Mouse (Mus musculus): ENCODE data around the gene 1700057G04Rik. TPM values are rescaled to one million over a fixed set of nuclear protein-coding genes. Genes with fewer than 3 reads are reported as not detected.

The 1700057G04Rik gene
- total RNA-seq (2015; ENCODE audit: low replicate concordance) (not detected in 2 replicates), total RNA-seq (2017; ENCODE audit: low replicate concordance) (not detected in 2 replicates)

DNA sequence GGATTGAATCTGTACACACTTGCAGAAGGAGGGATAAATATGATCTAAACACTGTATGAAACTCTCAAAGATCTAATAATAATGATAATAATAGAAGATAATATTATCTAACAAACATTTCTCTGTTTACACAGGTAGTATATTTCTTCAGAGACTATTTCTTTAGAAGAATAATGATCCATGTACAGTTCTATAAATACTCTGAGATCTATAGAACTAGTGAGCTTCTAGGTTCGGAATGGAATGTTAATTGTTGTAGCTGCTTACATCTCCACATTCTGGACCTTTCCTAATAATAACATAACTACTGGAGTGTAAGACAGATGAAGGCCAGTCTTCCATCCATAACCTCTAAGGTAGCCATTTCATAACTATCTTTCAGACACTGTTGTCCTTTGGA lies at the start of gene 1700057G04Rik:
TSS of gene 1700057G04Rik (plus strand) at position 301 of the 400 bp plus-strand sequence.
- no peak for ATAC-seq (replicated peaks; ENCODE audit: low FRiP score, poor library complexity, severe bottlenecking)

DNA sequence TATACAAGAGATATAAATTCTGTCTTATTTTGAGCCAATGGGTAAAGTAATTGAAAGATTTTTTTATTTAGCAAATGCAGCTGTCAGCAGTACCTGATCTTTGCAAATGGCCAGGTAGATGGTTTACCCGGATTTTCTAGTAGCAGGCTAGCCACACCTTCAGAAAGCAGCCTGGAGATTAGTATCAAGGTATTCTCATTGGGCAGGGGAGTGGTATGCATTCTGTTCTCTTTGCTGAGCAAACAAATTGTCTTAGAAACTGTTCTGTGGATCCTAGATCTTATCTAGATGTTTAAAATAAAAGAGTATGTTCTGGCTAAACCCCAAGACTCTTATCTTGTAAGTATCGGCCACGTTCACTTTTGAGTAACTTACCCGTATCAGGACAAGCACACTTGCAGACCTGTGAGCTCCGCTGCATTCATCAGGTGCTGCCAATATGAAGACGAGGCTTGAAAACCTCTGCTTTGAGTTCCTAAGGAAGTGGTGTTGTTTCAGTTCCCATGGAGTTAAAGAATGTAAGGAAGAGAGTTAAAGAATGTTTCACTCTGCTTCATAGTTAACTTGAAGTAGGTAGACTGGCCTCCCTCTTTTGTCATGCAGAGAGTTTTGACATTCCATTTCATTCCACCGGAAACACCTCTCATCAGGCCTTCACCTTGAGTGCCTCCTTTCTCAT lies 48.6 kb upstream of the 1700057G04Rik start:
- ATAC-seq (replicated peaks; ENCODE audit: low FRiP score, poor library complexity, severe bottlenecking): no peak

DNA sequence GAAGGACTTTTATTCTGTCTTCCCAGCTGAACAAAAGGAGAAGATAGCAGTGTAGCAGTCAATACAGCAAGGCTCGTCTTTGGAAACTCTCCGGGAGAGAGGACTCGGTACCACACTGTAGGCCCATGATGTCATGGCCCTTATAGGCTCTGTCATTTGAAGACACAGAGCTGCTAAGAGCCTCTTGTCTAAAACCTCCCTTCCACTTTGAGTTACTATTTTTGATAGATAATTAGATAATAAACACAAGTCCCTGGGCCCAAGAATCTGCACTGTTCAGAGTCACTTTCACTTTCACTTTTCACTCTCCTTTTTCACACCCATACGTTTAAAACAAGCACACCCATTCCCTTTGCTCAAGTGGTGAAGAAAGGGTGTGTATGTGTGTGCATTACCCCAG lies 43.5 kb upstream of the 1700057G04Rik start:
- peak; percentile 76 for ATAC-seq (replicated peaks; ENCODE audit: low FRiP score, poor library complexity, severe bottlenecking)

DNA sequence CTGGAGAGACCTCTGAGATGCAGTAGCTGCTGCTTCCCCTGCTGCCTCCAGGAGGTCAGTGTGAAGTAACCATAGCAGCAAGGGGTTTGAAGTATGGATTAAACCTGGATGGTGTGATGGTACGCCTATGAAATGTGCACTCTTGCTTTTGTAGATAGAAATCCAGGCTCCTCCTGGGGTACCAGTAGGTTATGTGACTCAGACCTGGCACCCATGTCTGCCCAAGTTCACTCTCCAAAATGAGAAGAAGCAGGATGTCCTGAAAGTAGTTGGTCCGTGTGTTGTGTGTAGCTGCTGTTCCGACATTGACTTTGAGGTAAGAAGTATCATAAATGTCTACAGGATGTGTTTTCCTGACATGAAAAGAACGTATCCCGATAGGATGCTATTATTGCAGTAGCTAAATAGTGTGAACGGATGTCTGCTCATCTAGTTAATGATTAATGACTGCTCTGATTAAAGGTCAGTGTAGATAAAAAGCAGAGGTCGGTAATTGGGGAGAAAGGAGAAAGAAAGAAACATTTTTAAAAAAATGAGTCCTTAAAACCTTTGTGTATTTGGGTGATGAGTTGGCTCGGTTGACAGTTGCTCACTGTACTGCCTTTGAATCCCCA lies 42.5 kb upstream of the 1700057G04Rik start:
- peak; percentile 43 for ATAC-seq (replicated peaks; ENCODE audit: low FRiP score, poor library complexity, severe bottlenecking)

DNA sequence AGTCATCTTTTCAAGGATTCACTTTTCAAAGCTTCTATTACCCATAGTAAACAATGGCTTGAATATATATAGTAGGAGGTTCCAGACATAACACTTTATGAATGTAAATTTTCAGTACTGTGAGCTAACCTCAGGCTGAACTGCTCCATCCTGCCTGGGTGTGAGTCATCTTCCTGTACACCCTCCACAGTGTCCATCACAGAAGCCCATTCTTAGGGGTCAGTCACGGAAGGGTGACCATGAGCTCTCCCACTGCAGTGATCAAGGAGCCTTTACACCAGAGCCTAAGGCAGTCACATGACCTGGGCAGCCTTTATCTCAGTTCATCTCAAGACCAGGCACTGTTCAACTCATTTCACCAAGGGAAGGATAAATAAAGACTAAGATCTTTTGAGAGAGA lies 41.4 kb upstream of the 1700057G04Rik start:
- no peak for ATAC-seq (replicated peaks; ENCODE audit: low FRiP score, poor library complexity, severe bottlenecking)

DNA sequence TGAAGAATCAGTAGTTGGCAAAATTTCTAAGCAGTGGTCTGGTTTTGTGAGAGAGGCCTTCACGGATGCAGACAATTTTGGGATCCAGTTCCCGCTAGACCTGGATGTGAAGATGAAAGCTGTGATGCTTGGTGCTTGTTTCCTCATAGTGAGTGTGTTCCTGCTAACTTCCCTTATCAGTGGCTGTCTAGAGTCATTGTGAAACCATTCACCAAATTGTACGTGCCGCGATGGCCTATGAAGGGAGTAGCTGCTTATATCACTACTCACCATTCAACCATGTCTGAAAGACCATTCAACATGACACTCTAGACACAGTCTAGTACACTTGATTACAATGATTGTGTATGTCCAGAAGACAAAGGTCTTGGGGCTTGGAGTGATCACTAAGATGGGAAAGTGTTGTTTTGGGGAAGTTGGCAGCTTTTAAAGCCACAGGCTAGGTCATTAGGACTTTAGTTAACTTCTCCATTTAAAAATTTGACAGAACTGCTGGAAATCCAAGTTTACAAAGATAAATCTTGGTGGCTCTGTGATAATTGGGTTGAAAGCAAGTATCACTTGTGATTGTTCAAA lies 39.3 kb upstream of the 1700057G04Rik start:
- no peak for ATAC-seq (replicated peaks; ENCODE audit: low FRiP score, poor library complexity, severe bottlenecking)

DNA sequence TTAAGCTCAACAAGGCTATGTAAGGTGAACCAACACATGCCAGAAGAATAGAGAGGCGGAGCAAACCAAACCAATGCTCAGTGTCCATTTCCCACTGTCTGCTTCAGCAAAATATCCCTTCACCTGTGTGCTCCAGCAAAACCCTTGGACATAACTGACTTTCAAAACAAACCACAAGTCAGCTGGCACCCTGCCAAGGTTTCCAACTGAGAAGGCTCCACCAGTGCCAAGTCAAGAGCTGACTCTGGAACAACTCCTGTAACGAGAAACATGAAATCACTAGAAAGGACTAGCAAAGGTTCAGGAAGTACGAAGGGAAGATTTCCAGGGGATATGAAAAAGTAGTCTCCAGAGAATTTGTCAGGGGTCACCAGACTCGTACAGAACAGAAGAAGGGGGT lies 38.2 kb upstream of the 1700057G04Rik start:
- no peak for ATAC-seq (replicated peaks; ENCODE audit: low FRiP score, poor library complexity, severe bottlenecking)

DNA sequence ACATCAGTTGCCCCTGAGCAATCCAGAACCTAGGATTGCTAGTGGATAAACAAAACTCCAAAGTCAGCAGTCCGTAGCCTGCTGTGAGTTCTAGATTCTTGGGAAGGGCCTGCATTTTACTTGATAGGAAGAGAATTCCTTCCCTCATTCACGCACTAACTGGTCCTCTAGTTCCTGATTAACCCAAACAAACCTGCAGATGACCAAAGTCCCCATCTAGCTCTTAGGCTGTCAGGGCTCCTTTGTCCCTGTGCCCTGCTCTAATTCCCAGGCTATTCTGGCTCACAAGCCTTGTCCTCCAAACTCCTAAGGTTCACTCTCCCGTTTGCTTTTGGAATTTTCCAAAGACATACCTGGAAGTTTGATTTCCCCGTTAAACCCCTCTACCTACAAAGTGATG lies 36.5 kb upstream of the 1700057G04Rik start:
- ATAC-seq (replicated peaks; ENCODE audit: low FRiP score, poor library complexity, severe bottlenecking): no peak

DNA sequence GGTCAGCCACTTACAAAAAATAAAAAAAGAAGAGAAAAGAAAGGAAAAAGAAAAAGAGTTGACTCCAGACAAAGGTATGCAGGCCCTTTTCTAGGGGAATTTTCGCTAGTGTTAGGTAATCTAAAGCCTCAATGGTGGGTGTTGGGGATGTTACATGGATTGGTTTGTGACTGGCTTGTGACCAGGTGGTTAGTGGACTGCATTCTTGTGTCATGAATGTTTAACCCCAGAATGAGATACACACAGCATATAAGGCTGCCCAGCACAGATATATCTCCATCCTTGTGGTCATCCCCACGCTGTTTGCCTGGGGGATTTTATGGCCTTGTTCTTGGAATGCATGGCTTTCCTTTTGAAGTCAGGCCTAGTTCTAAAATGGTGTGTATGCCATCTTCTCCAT lies 35.9 kb upstream of the 1700057G04Rik start:
- no peak for ATAC-seq (replicated peaks; ENCODE audit: low FRiP score, poor library complexity, severe bottlenecking)

DNA sequence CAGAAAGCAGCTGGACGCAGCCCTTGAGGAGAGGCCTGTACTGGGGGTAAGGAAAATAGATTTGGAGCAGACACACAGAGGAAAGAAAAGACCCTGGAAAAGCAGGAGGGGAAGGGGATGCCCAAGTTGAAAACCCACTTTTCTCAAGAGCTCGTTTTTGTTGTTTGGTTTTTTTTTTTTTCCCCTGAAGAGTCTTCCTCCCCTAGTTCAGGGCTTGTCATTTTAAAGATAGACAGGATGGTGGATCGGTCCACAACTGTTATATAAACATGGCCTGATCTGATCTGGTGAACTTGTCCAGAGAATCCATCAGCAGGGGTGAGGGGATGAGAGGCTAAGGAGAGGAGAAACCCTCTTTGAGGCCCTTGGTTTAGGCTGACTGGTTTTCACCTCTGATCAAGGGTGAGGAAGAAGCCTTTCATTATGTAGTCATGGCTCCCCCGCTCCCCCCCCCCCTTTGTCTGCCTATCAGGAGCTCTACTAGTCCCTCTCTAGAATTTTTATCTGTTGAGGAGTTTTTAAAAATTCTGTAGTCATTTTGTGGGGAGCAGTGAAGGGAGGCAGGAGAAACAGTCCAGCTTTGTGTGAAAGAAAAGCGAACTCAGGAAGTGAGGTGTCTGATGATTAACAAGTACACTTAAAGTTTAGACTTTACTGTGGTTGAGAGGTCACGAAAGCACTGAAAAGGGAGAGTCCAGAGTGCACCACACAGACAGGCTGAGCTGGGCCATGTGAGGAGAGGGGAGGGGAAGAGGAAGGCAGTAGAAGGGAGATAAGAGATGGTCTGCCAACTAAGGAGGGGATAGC lies 35.0 kb upstream of the 1700057G04Rik start:
- peak; percentile 43; the same call in 1 of the 2 replicates for ATAC-seq (replicated peaks; ENCODE audit: low FRiP score, poor library complexity, severe bottlenecking)

DNA sequence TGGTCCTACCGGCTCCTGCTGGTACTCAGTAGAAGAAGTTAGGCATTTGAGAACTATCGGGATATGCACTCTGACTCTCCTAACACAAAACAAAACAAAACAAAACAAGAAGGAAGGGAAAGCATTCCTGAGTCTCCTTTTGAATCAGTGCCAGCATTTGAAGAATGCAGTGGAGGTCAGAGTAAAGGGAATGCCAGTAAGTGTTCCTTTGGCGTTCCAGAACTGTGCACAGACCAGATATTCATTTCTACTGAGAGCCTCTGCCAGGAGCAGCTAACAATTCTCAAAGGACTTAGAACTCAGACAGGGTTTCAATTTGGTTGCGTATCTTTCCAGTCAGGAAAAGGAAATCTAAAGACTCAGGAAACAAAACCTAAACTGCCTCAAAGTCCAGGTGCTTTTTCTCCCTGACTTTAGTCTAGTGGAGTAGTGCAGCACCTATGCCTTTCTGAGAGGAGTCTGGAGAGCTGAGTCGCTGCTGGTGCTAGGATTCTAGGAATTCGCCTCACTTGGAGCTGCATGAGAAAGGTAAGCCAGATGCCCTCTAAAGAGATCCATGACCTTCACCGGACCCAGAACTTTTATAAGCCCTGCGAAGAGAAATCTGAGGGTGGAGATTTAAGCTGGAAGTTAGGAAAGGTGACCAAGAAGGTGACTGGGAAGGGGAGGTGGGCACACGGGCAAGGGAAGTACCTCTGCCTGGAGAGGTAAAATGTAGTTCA lies 33.5 kb upstream of the 1700057G04Rik start, which contains the start of gene Plscr2:
TSS of gene Plscr2 (plus strand) at position 117 of the 722 bp plus-strand sequence.
- ATAC-seq (replicated peaks; ENCODE audit: low FRiP score, poor library complexity, severe bottlenecking): 0 out of 2 replicates have a peak, but pooled peaks have one; percentile 2

DNA sequence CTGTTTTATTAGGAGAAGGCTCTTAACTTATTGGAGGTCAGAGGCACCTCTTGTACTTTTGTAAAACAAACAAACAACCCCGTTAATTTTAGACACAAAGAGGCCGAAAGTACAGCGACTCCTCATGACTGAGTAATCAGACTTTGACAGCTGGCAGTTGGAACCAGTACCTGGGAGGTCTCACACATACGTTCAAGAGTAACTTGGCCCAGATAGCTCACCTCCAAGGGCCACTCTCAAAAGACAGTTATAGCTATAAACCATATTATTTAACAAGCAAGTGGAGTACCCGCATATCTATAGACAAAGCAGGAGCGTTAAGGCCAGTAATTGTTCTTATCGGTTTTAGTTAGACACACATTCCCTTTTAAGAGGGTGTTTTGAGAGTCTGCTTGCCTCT lies 32.8 kb upstream of the 1700057G04Rik start:
- peak; percentile 58 for ATAC-seq (replicated peaks; ENCODE audit: low FRiP score, poor library complexity, severe bottlenecking)

DNA sequence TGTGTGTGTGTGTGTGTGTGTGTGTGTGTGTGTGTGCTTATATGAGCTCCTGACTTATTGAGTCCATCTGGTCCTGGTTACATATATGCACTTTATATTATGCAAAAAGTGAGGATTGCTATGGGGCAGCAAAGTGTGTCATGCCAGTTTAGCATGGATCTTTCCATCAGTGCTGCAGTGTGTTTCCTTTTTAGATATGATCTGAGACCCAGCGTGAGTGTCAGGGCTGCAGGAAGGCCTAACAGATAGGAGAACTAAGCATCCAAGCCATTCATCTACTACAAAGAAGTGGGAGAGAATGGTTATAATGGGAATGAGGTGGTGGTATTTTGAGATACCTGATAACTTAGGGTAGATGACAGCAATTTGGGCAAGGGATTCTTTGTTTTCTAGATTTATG lies 29.1 kb upstream of the 1700057G04Rik start:
- ATAC-seq (replicated peaks; ENCODE audit: low FRiP score, poor library complexity, severe bottlenecking): no peak

DNA sequence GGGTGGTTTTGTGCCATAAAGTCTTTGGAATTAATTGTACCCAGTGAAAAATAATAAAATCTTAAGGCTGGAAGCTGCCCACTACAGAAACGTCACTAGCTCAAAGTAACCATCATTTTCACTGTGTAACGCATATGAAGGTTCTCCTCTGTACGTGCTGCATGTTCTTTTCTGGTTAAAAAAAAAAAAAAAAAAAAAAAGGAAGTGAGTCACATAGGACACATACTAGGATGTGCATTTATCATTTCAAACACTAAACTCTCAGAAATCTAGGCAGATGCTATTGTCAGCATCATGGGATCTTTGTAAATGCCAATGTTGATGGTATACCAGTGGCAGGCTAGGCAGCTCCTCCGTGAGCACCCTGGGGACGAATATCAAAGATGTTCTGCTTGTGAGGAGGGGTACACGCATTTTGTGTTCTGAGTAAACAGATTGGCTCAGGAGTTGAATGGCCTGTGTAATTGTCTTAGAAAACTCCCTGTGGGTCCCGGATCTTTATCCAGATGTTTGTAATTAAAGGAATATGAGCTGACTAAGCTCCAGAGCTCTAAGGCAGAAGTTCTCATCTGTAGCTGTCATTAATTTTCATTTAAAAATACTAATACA lies 26.5 kb upstream of the 1700057G04Rik start:
- ATAC-seq (replicated peaks; ENCODE audit: low FRiP score, poor library complexity, severe bottlenecking): no peak

DNA sequence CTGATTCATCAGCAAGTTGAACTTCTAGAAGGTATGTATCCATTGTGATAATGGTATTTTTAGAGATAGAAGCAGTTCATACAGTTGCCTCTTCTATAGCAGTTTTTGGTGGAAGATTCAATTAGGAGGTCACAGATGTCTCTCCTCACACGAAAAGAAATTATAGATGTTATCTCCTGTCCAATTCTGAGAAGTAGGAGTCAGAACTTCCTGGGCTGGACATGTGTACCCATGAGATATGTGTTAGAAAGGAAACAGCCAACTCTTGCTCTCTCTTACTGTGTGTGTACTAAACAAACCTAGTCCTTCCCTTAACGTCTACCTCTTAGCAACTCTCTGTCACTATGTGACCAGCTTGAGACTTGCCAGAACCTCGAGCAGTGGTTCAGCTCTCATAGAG lies 19.5 kb upstream of the 1700057G04Rik start:
- ATAC-seq (replicated peaks; ENCODE audit: low FRiP score, poor library complexity, severe bottlenecking): no peak

DNA sequence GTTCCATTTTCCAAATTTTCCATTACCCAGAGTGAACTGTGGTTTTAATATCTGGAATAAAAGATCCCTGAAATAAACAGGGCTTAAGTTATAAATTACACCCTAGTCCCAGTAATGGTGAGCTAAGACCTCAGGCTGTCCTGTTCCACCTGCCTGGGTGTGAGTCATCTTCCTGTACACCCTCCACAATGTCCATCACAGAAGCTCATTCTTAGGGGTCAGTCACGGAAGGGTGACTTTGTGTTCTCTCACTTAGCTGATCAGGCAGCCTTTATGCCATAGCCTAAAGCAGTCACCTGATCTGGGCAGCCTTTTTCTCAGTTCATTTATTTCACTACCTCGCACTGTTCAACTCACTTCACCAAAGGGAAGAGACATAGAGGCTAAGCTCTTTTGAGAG lies 17.0 kb upstream of the 1700057G04Rik start:
- ATAC-seq (replicated peaks; ENCODE audit: low FRiP score, poor library complexity, severe bottlenecking): no peak

DNA sequence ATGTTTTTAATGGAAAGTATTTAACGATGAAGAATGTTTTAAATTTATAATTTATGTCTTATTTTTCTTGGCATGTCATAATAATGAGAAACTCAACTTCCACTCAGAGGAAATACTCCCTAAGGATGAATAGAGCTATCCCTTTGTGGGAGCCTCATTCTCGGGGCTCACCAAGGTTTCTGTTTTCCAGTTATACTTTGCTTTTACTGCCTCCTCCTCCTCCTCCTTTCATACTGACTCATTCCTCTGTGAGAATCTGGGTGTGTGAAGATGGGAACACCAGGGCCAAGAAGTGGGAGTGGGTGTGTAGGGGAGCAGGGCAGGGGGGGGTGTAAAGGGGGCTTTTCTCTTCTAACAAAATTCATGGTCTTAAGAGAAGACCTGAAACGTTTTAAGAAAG lies 16.3 kb upstream of the 1700057G04Rik start:
- no peak for ATAC-seq (replicated peaks; ENCODE audit: low FRiP score, poor library complexity, severe bottlenecking)

DNA sequence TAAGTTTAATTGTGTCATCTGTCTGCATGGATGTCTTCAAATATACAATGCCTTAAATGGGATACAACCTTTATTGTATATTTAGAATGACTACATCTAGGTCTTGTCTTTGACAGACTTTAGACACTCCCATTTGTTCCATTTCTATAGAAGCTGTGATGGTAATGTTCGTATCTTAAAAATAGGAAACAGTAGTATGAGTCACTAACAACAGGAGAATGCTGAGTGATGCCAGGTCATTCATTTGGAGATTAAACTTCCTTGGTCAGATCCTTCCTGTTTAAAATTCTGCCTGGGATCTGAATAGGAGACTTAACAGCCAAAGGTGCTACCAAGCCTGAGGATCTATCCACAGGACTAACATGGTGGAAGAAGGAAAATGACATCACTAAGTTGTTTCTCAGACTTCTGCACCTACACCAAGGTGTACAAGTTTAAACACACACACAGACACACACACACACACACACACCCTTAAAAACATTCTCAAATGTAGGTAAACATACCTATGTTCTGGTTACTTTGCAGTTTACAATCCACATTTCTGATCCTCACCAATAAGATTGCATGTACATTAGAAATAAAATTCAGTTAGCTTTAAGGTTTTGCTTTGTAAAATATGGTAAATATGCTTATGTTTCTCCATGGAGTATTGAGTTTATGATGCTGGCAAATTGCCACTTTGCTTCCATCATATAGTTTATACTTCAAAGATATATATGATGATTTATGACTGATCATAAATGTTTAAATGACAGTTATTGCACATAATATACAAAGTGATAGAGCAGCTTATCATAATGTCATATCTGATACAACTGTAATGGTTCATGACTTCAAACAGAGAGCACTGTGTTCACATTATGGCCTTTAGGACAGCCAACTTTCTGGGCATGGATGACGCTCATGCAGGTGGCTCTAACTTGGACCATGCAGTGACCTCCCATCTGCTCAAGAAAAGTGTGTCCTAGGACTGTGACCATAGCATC lies 15.3 kb upstream of the 1700057G04Rik start:
- no peak for ATAC-seq (replicated peaks; ENCODE audit: low FRiP score, poor library complexity, severe bottlenecking)

All from erythroid progenitor cell, adult 5-6 weeks (primary cell).